Mouse (Mus musculus) bone marrow, adult 2 months (tissue): ENCODE data around the gene Fmnl2.

Experiments
- CTCF ChIP-seq: fragments of 200-500 bp; IDR thresholded peaks from 2 replicates; pipeline ENCODE4 v1.5.1; 2011; ENCODE audit warnings: low read length, control low read depth; ENCODE audit not compliant: control insufficient read depth, insufficient read depth
- POLR2A ChIP-seq: fragments of 200-500 bp; IDR thresholded peaks from 2 replicates; pipeline ENCODE4 v1.6.1; 2011; ENCODE audit warnings: low read depth, mild to moderate bottlenecking, control low read depth, low read length, borderline replicate concordance; ENCODE audit not compliant: control insufficient read depth

DNA sequence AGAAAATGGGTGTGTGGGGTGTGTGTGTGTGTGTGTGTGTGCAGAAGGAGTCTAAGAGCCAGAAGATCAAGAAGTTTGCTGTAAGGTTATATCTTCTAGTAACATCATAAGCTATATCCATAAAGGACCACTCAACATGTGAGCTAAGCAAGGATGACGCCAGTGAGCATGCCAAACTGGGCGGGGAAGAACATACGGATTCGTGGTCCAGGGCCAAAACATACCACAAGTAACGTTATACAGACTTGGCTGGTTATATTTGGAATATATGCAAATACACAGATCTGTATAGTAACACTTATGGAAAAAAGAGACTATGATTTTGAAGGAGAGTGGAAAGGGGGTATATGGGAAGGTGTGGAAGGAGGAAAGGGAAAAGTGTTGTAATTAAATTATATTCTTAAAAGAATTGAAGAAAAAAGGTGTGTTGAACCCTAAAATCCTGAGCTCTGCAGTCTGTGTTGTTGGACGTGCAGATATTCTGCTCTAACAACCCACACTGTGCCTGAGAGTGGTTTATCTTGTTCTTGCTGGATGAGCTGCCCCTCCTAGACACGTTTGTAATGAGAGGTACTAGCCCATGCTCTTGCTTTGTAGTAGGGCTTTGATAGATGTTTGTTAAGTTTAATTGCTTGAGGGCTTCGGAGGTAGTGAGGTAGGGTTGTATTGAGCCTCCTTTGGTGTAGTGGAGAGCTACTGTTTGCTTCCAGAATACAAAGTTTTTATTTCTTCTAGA, 45.7 kb downstream of the Fmnl2 start:
- TF ChIP-seq POLR2A = no peak
- no peak for TF ChIP-seq CTCF
